ENCODE assay signal across 28 mouse cellular contexts in the genomic region with DNA sequence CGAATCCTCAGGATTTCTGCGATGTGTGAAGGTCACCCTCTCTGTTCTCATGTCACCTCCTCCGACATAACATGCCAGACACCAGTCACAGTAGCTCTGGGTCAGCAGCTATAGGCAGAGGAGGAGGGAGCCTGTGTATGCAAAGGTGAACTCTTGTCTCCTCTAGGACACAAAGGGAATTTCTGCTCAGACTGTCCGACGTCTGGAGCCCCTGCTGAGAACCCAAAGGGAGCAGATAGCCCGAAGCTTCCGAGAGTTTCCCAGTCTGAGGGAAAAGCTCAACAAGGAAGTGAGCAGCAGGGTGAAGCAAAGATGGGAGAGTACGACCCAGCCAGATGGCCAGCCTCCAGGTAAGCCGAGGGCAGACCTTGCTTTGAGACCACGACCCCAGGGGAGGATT. TPM values are rescaled to one million over a fixed set of nuclear protein-coding genes. Genes with fewer than 3 reads are reported as not detected.
DNase-seq lines count a peak whose midpoint lies in the region; ATAC-seq lines count a peak whose summit lies in the region.
"Had no signal": no experiment of that assay in that cellular context is flagged by ENCODE, and none has a peak within 500 bp of the region (broad histone marks: within the 10 kb centered on the region; RNA-seq: fewer than 3 reads in every experiment).

No protein-coding gene starts in this region.

- no peak for DNase-seq in heart, postnatal 25 days (ENCODE audit: low spot score)
- no peak for DNase-seq in heart, adult 9 months (ENCODE audit: low spot score in 2 of 2)
- DNase-seq in R1 (ENCODE audit: low read depth, low spot score) = peak; percentile 57
- DNase-seq in right cerebral cortex, postnatal 14 days = no peak
- DNase-seq in hindbrain, embryonic 11.5 days (ENCODE audit: low spot score) = no peak
- DNase-seq: adrenal gland, adult 8-10 months; adrenal gland, postnatal 14 days; adrenal gland, postnatal 36 days; cerebellum, adult 11-12 months; cerebellum, adult 2 months; cerebellum, adult 9-10 months; cerebellum, postnatal 10 days; cerebellum, postnatal 25 days; forebrain, postnatal 0 days had no signal

- WGBS in heart, embryonic 12.5 days = 61% methylated on average over 10 of the region's 10 CpGs
- WGBS in heart, embryonic 14.5 days = 57% methylated on average over 10 of the region's 10 CpGs
- WGBS in hindbrain, embryonic 11.5 days = 75% methylated on average over 10 of the region's 10 CpGs

- peak overlapping the region; percentile 6; the same call in 1 of the 2 replicates for H3K27ac ChIP-seq in heart, embryonic 12.5 days (ENCODE audit: poor library complexity, severe bottlenecking)
- 0 out of 4 replicates have a peak overlapping the region, but pooled peaks of 1 of the 2 experiments have one; percentile 15 for H3K27ac ChIP-seq in heart, embryonic 14.5 days (replicated peaks in 1 of 2; ENCODE audit: control insufficient read depth in 1 of 2, insufficient read depth in 1 of 2, low read depth in 2 of 2, low read length in 2 of 2)
- H3K27ac ChIP-seq in hindbrain, embryonic 11.5 days (ENCODE audit: low read depth, low read length) = no peak overlapping the region
- H3K27ac ChIP-seq: embryonic facial prominence, embryonic 10.5 days; embryonic facial prominence, embryonic 12.5 days; forebrain, embryonic 13.5 days; forebrain, embryonic 15.5 days had no signal

- no peak for ATAC-seq in heart, embryonic 12.5 days (ENCODE audit: insufficient number of reproducible peaks, low FRiP score)
- no peak for ATAC-seq in heart, embryonic 14.5 days (ENCODE audit: insufficient number of reproducible peaks, insufficient read depth, low FRiP score, low read depth)
- ATAC-seq in hindbrain, embryonic 11.5 days (ENCODE audit: low FRiP score) = no peak
- ATAC-seq: activated CD4-positive, CD25-positive, alpha-beta regulatory T cell, adult 4 months; forebrain, embryonic 13.5 days; forebrain, embryonic 15.5 days; forebrain, postnatal 0 days; Patski had no signal

- H3K9ac ChIP-seq in heart, embryonic 12.5 days = no peak overlapping the region
- 0 out of 2 replicates have a peak overlapping the region, but pooled peaks have one; percentile 0 for H3K9ac ChIP-seq in heart, embryonic 14.5 days (ENCODE audit: low read length)
- H3K9ac ChIP-seq in hindbrain, embryonic 11.5 days (ENCODE audit: low read depth, low read length) = no peak overlapping the region
- H3K9ac ChIP-seq: embryonic facial prominence, embryonic 12.5 days; forebrain, embryonic 13.5 days; forebrain, embryonic 15.5 days; forebrain, postnatal 0 days had no signal

- intact Hi-C loops in heart, postnatal 25 days (cut with DNase I) = no loop called here

- no peaks in the 10 kb centered on the region for H3K9me3 ChIP-seq in heart, embryonic 12.5 days (replicated peaks)
- no peaks in the 10 kb centered on the region for H3K9me3 ChIP-seq in heart, embryonic 14.5 days (ENCODE audit: control insufficient read depth, low read length)
- H3K9me3 ChIP-seq in hindbrain, embryonic 11.5 days (ENCODE audit: control insufficient read depth, low read length) = no peaks in the 10 kb centered on the region
- H3K9me3 ChIP-seq: embryonic facial prominence, embryonic 10.5 days; embryonic facial prominence, embryonic 12.5 days; forebrain, embryonic 13.5 days; forebrain, embryonic 15.5 days; G1E had no signal

- H3K4me1 ChIP-seq in heart, embryonic 12.5 days (replicated peaks) = 0 out of 2 replicates have a peak, but pooled peaks cover 3% of the 10 kb centered on the region
- H3K4me1 ChIP-seq in heart, embryonic 14.5 days (ENCODE audit: control insufficient read depth in 2 of 2, insufficient read depth in 2 of 2, low read length in 2 of 2) = peaks cover 3 to 8% of the 10 kb centered on the region in 2 experiments; a peak in 1 of 4 replicates
- H3K4me1 ChIP-seq in hindbrain, embryonic 11.5 days (replicated peaks; ENCODE audit: control insufficient read depth, insufficient read depth, low read length) = no peaks in the 10 kb centered on the region
- H3K4me1 ChIP-seq: embryonic facial prominence, embryonic 10.5 days; embryonic facial prominence, embryonic 12.5 days; forebrain, embryonic 13.5 days; forebrain, embryonic 15.5 days had no signal

- H3K4me2 ChIP-seq in heart, embryonic 12.5 days = no peak overlapping the region
- H3K4me2 ChIP-seq in heart, embryonic 14.5 days (ENCODE audit: low read length) = no peak overlapping the region
- H3K4me2 ChIP-seq in hindbrain, embryonic 11.5 days (replicated peaks; ENCODE audit: low read depth, low read length) = no peak overlapping the region
- H3K4me2 ChIP-seq: embryonic facial prominence, embryonic 12.5 days; forebrain, embryonic 13.5 days; forebrain, embryonic 15.5 days had no signal

- peaks cover 62% of the 10 kb centered on the region for H3K36me3 ChIP-seq in heart, embryonic 12.5 days
- peaks cover 87% of the 10 kb centered on the region for H3K36me3 ChIP-seq in heart, embryonic 14.5 days (ENCODE audit: control insufficient read depth, insufficient read depth, low read length)
- no peaks in the 10 kb centered on the region for H3K36me3 ChIP-seq in hindbrain, embryonic 11.5 days (ENCODE audit: control insufficient read depth, insufficient read depth, low read length)
- H3K36me3 ChIP-seq: G1E had no signal

- no peak overlapping the region for H3K4me3 ChIP-seq in heart, embryonic 12.5 days
- H3K4me3 ChIP-seq in heart, embryonic 14.5 days (ENCODE audit: control insufficient read depth in 1 of 2, insufficient read depth in 1 of 2, low read depth in 1 of 2, low read length in 2 of 2) = no peak overlapping the region
- H3K4me3 ChIP-seq in hindbrain, embryonic 11.5 days (ENCODE audit: low read depth, low read length) = no peak overlapping the region
- H3K4me3 ChIP-seq: embryonic facial prominence, embryonic 10.5 days; embryonic facial prominence, embryonic 12.5 days; forebrain, embryonic 13.5 days; forebrain, embryonic 15.5 days had no signal

- H3K27me3 ChIP-seq in heart, embryonic 12.5 days (replicated peaks) = no peaks in the 10 kb centered on the region
- H3K27me3 ChIP-seq in heart, embryonic 14.5 days (ENCODE audit: control insufficient read depth, insufficient read depth, low read length) = no peaks in the 10 kb centered on the region
- H3K27me3 ChIP-seq in hindbrain, embryonic 11.5 days (ENCODE audit: control insufficient read depth, insufficient read depth, low read length) = no peaks in the 10 kb centered on the region
- H3K27me3 ChIP-seq: embryonic facial prominence, embryonic 12.5 days; forebrain, embryonic 13.5 days; forebrain, embryonic 15.5 days; Patski had no signal

RNA-seq across cellular contexts. Expression of a gene that starts 31.5 kb away (rescaled TPM):
- 20.5 and 23.4 TPM in 2 replicates for polyA plus RNA-seq in heart, embryonic 12.5 days (2016; fragmentation: Nextera tagmentation; extraction: Ambion mirVana)
- 1 to 10 TPM; 4.1 to 4.2 TPM for total RNA-seq in heart, postnatal 25 days (2021)
- polyA plus RNA-seq in heart, embryonic 14.5 days (2014; fragmentation: Nextera tagmentation; extraction: Ambion mirVana) = 13.7 and 14.6 TPM in 2 replicates
- 12.0 and 14.5 TPM in 2 replicates for polyA plus RNA-seq in hindbrain, embryonic 11.5 days (2014; fragmentation: Nextera tagmentation; extraction: Ambion mirVana)
- polyA plus RNA-seq: G1E had no signal

RNA-seq across cellular contexts. Expression of a gene that starts 48.5 kb away (rescaled TPM):
- polyA plus RNA-seq in heart, embryonic 12.5 days (2016; fragmentation: Nextera tagmentation; extraction: Ambion mirVana) = not detected in 2 replicates
- not detected for total RNA-seq in heart, postnatal 25 days (2021)
- not detected in 2 replicates for polyA plus RNA-seq in heart, embryonic 14.5 days (2014; fragmentation: Nextera tagmentation; extraction: Ambion mirVana)
- polyA plus RNA-seq in hindbrain, embryonic 11.5 days (2014; fragmentation: Nextera tagmentation; extraction: Ambion mirVana) = not detected in 2 replicates
- total RNA-seq: adrenal gland, adult 18-20 months; adrenal gland, adult 8-10 months; adrenal gland, postnatal 14 days; adrenal gland, postnatal 36 days had no signal
- polyA plus RNA-seq: activated CD4-positive, CD25-positive, alpha-beta regulatory T cell, adult 4 months; C2C12; cerebellum, adult 2 months; embryonic facial prominence, embryonic 10.5 days; embryonic facial prominence, embryonic 12.5 days; embryonic facial prominence, embryonic 14.5 days; forebrain, embryonic 11.5 days; forebrain, embryonic 13.5 days; forebrain, embryonic 15.5 days; forebrain, postnatal 0 days; G1E; Patski had no signal

RNA-seq across cellular contexts. Expression of a gene that starts 56.3 kb away (rescaled TPM):
- polyA plus RNA-seq in heart, embryonic 12.5 days (2016; fragmentation: Nextera tagmentation; extraction: Ambion mirVana) = 0.17 TPM in 1 of 2 replicates, not detected in the other
- under 1 TPM in 1 of 2 experiments, not detected in 1; 0.20 TPM for total RNA-seq in heart, postnatal 25 days (2021)
- polyA plus RNA-seq in heart, embryonic 14.5 days (2014; fragmentation: Nextera tagmentation; extraction: Ambion mirVana) = 0.07 TPM in 1 of 2 replicates, not detected in the other
- not detected in 2 replicates for polyA plus RNA-seq in hindbrain, embryonic 11.5 days (2014; fragmentation: Nextera tagmentation; extraction: Ambion mirVana)
- total RNA-seq: adrenal gland, adult 18-20 months; adrenal gland, adult 8-10 months; adrenal gland, postnatal 14 days; adrenal gland, postnatal 36 days; forebrain, postnatal 0 days had no signal
- polyA plus RNA-seq: activated CD4-positive, CD25-positive, alpha-beta regulatory T cell, adult 4 months; cerebellum, adult 2 months; cortical plate, adult 2 months; embryonic facial prominence, embryonic 10.5 days; embryonic facial prominence, embryonic 12.5 days; embryonic facial prominence, embryonic 14.5 days; forebrain, embryonic 11.5 days; forebrain, embryonic 13.5 days; forebrain, embryonic 15.5 days; forebrain, postnatal 0 days; G1E; Patski had no signal
